Mouse (Mus musculus) heart, postnatal 0 days (tissue): ENCODE measurements around the gene Mical2. TPM values are rescaled to one million over a fixed set of nuclear protein-coding genes. Genes with fewer than 3 reads are reported as not detected.
A peak's percentile ranks its signal among the peaks of the same experiment; 100 is the strongest.

Experiments used
- ATAC-seq: fragments of 200-750 bp; cut with Nextera tagmentation; 2 replicates; pipeline ENCODE4 v1.8.0; 2017; ENCODE audit warnings: low read depth, moderate number of reproducible peaks, moderate library complexity; ENCODE audit not compliant: insufficient read depth
- DNase-seq: peaks from one replicate; pipeline ENCODE4 v3.0.0-alpha.2; 2016; ENCODE audit warnings: low spot score
- H3K27ac ChIP-seq: fragments of 300-500 bp; sonication (generic); 2 replicates; pipeline ENCODE4 v1.5.1; 2014; ENCODE audit warnings: low read depth, mild to moderate bottlenecking
- H3K27me3 ChIP-seq: fragments of 300-500 bp; sonication (generic); 2 replicates; pipeline ENCODE4 v1.6.1; 2014; ENCODE audit warnings: low read length, mixed read lengths; ENCODE audit not compliant: control insufficient read depth, insufficient read depth
- H3K36me3 ChIP-seq: fragments of 300-500 bp; sonication (generic); replicated peaks from 2 replicates; pipeline ENCODE4 v1.6.1; 2014; ENCODE audit warnings: low read length, mixed read lengths; ENCODE audit not compliant: control insufficient read depth, insufficient read depth
- H3K4me1 ChIP-seq: fragments of 300-500 bp; sonication (generic); 2 replicates; pipeline ENCODE4 v1.6.1; 2014; ENCODE audit warnings: antibody characterized with exemption; ENCODE audit not compliant: control insufficient read depth, insufficient read depth
- H3K4me2 ChIP-seq: fragments of 300-500 bp; sonication (generic); 2 replicates; pipeline ENCODE4 v1.6.1; 2014; ENCODE audit warnings: low read depth, mild to moderate bottlenecking, low read length, moderate library complexity
- H3K4me3 ChIP-seq: fragments of 300-500 bp; sonication (generic); 2 replicates; pipeline ENCODE4 v1.5.1; 2014; ENCODE audit warnings: low read depth, low read length
- H3K9ac ChIP-seq: fragments of 300-500 bp; sonication (generic); replicated peaks from 2 replicates; pipeline ENCODE4 v1.6.1; 2014; ENCODE audit warnings: low read depth, low read length, mixed read lengths
- H3K9me3 ChIP-seq: fragments of 300-500 bp; sonication (generic); replicated peaks from 2 replicates; pipeline ENCODE4 v1.6.1; 2016; ENCODE audit warnings: low read length; ENCODE audit not compliant: control insufficient read depth
- CTCF ChIP-seq: IDR thresholded peaks from 2 replicates; pipeline ENCODE4 v1.5.1; 2016; ENCODE audit warnings: antibody characterized with exemption, control low read depth, low read depth
- EP300 ChIP-seq: IDR thresholded peaks from 2 replicates; pipeline ENCODE4 v1.6.1; 2016; ENCODE audit warnings: antibody characterized with exemption, low read depth
- WGBS: fragments of 180-500 bp; shearing (Covaris S2); extraction: QIAGEN DNeasy Blood & Tissue Kit; methylation state at CpG from one replicate; pipeline ENCODE4 v1.1.7; 2014; 5-methylcytosine and 5-hydroxymethylcytosine counted together
- polyA plus RNA-seq: library from polyadenylated mRNA; unstranded; fragments of >200 nt; fragmentation: Nextera tagmentation; extraction: Ambion mirVana; gene quantifications from 2 replicates; pipeline ENCODE4 v1.2.1, GENCODE M21; 2015
- total RNA-seq: library from RNA; depleted of rRNA; stranded (reverse); fragments of >200 nt; gene quantifications from 2 replicates; pipeline ENCODE4 v1.2.3, GENCODE M21; 2014; ENCODE audit warnings: low replicate concordance

The Mical2 gene
- total and polyA plus RNA-seq, 2 experiments from 2014 or later: 78.1 to 136 TPM

GRCm38 (mm10) chr7:112222733-112223524, 2.7 kb upstream of the Mical2 start:
- Histone ChIP-seq H3K4me2 (no peak overlapping the region), H3K9me3 (no peaks in the 10 kb centered on the region), H3K27me3 (no peaks in the 10 kb centered on the region), H3K4me1 (peaks cover 31% of the 10 kb centered on the region), H3K36me3 (0 out of 2 replicates have a peak, but pooled peaks cover 4% of the 10 kb centered on the region), H3K9ac (no peak overlapping the region), H3K27ac (peak overlapping the region; percentile 63), H3K4me3 (no peak overlapping the region)
- DNase-seq (peak; percentile 66), ATAC-seq (peak; percentile 9)
- 11% methylated on average over 7 of the region's 7 CpGs for WGBS
- no peak for TF ChIP-seq EP300

- Histone ChIP-seq H3K4me2 (peak overlapping the region; percentile 85; the same call in 1 of the 2 replicates), H3K9ac (no peak overlapping the region)
These were observed 802 bp upstream of the Mical2 start for GRCm38 (mm10) chr7:112224854-112225253.

GRCm38 (mm10) chr7:112226446-112227265, 1.0 kb downstream of the Mical2 start:
- TF ChIP-seq CTCF (no peak), EP300 (no peak)
- ATAC-seq (peak; percentile 8; the same call in 1 of the 2 replicates), DNase-seq (peak; percentile 63)
- Histone ChIP-seq H3K4me2 (peak overlapping the region; percentile 85), H3K4me1 (peaks cover 57% of the 10 kb centered on the region), H3K36me3 (peaks cover 21% of the 10 kb centered on the region), H3K9ac (peak overlapping the region; percentile 87), H3K9me3 (no peaks in the 10 kb centered on the region), H3K27ac (peak overlapping the region; percentile 89), H3K27me3 (no peaks in the 10 kb centered on the region), H3K4me3 (peak overlapping the region; percentile 87)
- WGBS: 3% methylated on average over 24 of the region's 24 CpGs

More at GRCm38 (mm10) chr7:112224854-112225253, 802 bp upstream of the Mical2 start:
- H3K4me1 ChIP-seq: peaks cover 46% of the 10 kb centered on the region
- 66% methylated on average over 12 of the region's 12 CpGs for WGBS
- H3K27ac ChIP-seq: peak overlapping the region; percentile 89
- H3K27me3 ChIP-seq: no peaks in the 10 kb centered on the region
- H3K4me3 ChIP-seq: no peak overlapping the region
- ATAC-seq: no peak
- no peaks in the 10 kb centered on the region for H3K9me3 ChIP-seq
- DNase-seq: no peak
- TF ChIP-seq CTCF (no peak), EP300 (no peak)
- peaks cover 11% of the 10 kb centered on the region; the same call in 1 of the 2 replicates for H3K36me3 ChIP-seq

- WGBS: 8% methylated on average over 6 of the region's 6 CpGs
- Histone ChIP-seq H3K27ac (peak overlapping the region; percentile 89), H3K4me1 (peaks cover 54% of the 10 kb centered on the region), H3K36me3 (peaks cover 22% of the 10 kb centered on the region), H3K4me2 (peak overlapping the region; percentile 85), H3K27me3 (no peaks in the 10 kb centered on the region), H3K9ac (peak overlapping the region; percentile 87), H3K4me3 (peak overlapping the region; percentile 87), H3K9me3 (no peaks in the 10 kb centered on the region)
- DNase-seq (no peak), ATAC-seq (no peak)
- TF ChIP-seq CTCF: no peak
These were observed 1.6 kb downstream of the Mical2 start for GRCm38 (mm10) chr7:112227266-112227562.

GRCm38 (mm10) chr7:112228827-112229498, 3.3 kb downstream of the Mical2 start:
- H3K27me3 ChIP-seq: no peaks in the 10 kb centered on the region
- WGBS: 18% methylated on average over 20 of the region's 20 CpGs
- peak overlapping the region; percentile 89 for H3K27ac ChIP-seq
- peak overlapping the region; percentile 85 for H3K4me2 ChIP-seq
- peak; percentile 90 for DNase-seq
- TF ChIP-seq CTCF (peak; percentile 15), EP300 (peak; percentile 87; the same call in 1 of the 2 replicates)
- ATAC-seq: peak; percentile 62
- H3K36me3 ChIP-seq: peaks cover 22% of the 10 kb centered on the region
- H3K9me3 ChIP-seq: no peaks in the 10 kb centered on the region
- H3K4me1 ChIP-seq: peaks cover 59% of the 10 kb centered on the region
- peak overlapping the region; percentile 87 for H3K4me3 ChIP-seq
- peak overlapping the region; percentile 38 for H3K9ac ChIP-seq
